Mouse (Mus musculus) C2C12 (cell line): Measurements from ENCODE around the gene Ptprm. TPM values are rescaled to one million over a fixed set of nuclear protein-coding genes. Genes with fewer than 3 reads are reported as not detected.

Source experiments
- H3K27me3 ChIP-seq: one replicate; pipeline ENCODE4 v1.6.1; 2011; ENCODE audit not compliant: control insufficient read depth, insufficient read depth, insufficient read length
- H3K36me3 ChIP-seq: one replicate; pipeline ENCODE4 v1.6.1; 2011; ENCODE audit not compliant: control insufficient read depth, insufficient read depth
- H3K4me3 ChIP-seq: one replicate; pipeline ENCODE4 v1.5.1; 2011; ENCODE audit warnings: mild to moderate bottlenecking, control low read depth; ENCODE audit not compliant: poor library complexity, insufficient read depth, severe bottlenecking
- H3K79me2 ChIP-seq: one replicate; pipeline ENCODE4 v1.6.1; 2011; ENCODE audit not compliant: control insufficient read depth, insufficient read depth
- H3K79me3 ChIP-seq: one replicate; pipeline ENCODE4 v1.6.1; 2011; ENCODE audit warnings: low read depth, control low read depth
- H3ac ChIP-seq: one replicate; pipeline ENCODE3; 2011; ENCODE audit warnings: low read depth; ENCODE audit not compliant: control insufficient read depth, insufficient read length
- CEBPB ChIP-seq: IDR thresholded peaks from one replicate; pipeline ENCODE4 v1.6.1; 2011; ENCODE audit warnings: low read depth, mild to moderate bottlenecking, control low read depth, moderate library complexity
- CTCF ChIP-seq: IDR thresholded peaks from one replicate; pipeline ENCODE4 v1.5.1; 2011; ENCODE audit not compliant: control insufficient read depth, insufficient read depth, insufficient read length
- FOSL1 ChIP-seq: IDR thresholded peaks from one replicate; pipeline ENCODE4 v1.8.0; 2011; ENCODE audit warnings: mild to moderate bottlenecking, low read length; ENCODE audit not compliant: poor library complexity, insufficient read depth, severe bottlenecking
- MAX ChIP-seq: IDR thresholded peaks from one replicate; pipeline ENCODE4 v1.6.1; 2011; ENCODE audit warnings: mild to moderate bottlenecking, control low read depth
- MYOD1 ChIP-seq: IDR thresholded peaks from one replicate; pipeline ENCODE4 v1.6.1; 2011; ENCODE audit warnings: low read depth; ENCODE audit not compliant: control insufficient read depth, insufficient read length
- MYOG ChIP-seq: IDR thresholded peaks from one replicate; pipeline ENCODE4 v1.6.1; 2011; ENCODE audit not compliant: control insufficient read depth, insufficient read length; ENCODE audit errors: extremely low read depth
- USF1 ChIP-seq: IDR thresholded peaks from one replicate; pipeline ENCODE4 v1.6.1; 2011; ENCODE audit warnings: low read depth, mild to moderate bottlenecking, control low read depth, moderate library complexity
- polyA plus RNA-seq: library from polyadenylated mRNA; unstranded; fragments of >200 nt; fragmentation: generic; extraction: Trizol; gene quantifications from one replicate; pipeline ENCODE4 v1.2.1, GENCODE M21; 2012; ENCODE audit warnings: missing spikeins

Gene Ptprm
- polyA plus RNA-seq, 1 experiment = 4.4 TPM

DNA sequence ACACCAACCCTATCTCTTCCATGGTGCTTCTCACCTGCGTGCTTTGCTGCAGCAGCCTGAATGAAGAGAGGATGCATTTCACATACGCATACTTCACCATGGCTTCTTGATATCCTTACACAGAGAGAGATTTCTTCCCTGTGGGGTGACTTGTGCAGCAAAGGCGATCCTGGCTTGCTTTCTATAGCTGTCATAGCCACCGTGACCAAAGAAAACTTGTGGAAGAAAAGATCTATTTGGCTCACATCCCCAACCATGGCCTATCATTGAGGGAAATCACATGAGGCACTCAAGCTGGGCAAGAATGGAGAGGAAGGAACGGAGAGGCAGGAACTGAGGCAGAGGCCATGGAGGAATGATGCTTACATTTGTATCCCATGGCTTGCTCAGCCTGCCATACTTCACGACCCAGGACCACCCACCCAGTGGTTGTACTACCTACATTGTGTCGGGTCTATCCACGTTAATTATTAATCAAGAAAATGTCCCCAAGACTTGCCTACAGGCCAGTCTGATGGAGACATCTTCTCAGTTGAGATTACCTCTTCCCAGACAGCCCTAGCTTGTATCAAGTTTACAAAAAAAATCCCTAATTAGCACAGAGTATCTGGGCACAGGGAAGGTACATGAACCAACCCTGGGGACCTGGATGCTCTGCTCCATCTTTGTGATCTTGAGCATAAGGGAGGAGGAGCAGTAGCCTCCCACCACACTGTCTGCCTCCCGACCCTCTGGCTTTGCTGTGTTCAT is 641.6 kb downstream of the Ptprm start:
- H3K36me3 ChIP-seq = no peaks in the 10 kb centered on the region

DNA sequence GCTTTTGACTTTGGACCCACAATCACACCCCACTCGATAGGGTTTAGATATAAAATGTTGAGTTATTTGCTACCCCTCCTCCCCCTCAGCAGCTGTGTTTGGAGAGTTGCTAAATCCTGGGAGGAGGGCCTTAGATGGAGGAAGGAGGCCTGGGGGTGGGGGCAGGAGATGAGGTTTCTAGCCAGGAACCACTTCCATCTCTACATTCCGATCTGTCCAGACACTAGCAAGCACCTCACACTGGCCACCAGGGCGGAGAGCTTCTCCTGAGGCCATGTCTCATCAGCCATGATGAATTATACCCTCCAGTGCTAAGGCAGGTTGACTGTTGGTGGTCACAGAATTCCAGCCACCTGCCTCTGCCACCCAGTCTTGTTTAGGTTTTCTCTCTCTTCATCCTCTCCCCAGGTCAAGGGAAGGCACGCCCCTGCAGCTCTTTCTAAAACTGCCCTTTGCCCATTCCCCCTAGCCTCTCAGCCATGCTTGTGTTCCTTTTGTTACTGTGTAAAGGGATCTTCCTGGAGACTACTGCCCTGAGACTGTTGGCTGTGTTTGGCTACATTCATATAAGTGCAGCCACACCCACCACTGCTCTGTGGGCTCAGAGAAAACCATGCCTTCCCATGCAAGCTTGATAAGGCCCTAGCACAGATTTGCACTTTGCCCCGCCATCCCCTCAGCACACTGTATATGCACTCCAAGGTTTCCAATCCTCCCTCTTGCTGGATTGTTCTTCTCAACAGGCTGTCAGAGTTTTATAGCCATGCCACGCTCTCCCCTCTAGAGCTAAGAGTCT is 642.8 kb downstream of the Ptprm start:
- no peak for TF ChIP-seq USF1
- no peak for TF ChIP-seq FOSL1
- TF ChIP-seq MYOD1 = no peak
- no peak for TF ChIP-seq MAX
- no peak for TF ChIP-seq CEBPB
- no peak for TF ChIP-seq MYOG
- TF ChIP-seq CTCF = no peak
- Histone ChIP-seq H3K4me3 (no peak overlapping the region), H3K36me3 (no peaks in the 10 kb centered on the region), H3K79me3 (no peaks in the 10 kb centered on the region), H3K27me3 (no peaks in the 10 kb centered on the region), H3K79me2 (no peaks in the 10 kb centered on the region), H3ac (no peak overlapping the region)

More for the DNA sequence above, 641.6 kb downstream of the Ptprm start:
- Histone ChIP-seq H3ac (no peak overlapping the region), H3K79me3 (no peaks in the 10 kb centered on the region), H3K79me2 (no peaks in the 10 kb centered on the region), H3K27me3 (no peaks in the 10 kb centered on the region), H3K4me3 (no peak overlapping the region)
- TF ChIP-seq CEBPB = no peak
- TF ChIP-seq MAX = no peak
- TF ChIP-seq FOSL1 = no peak
- TF ChIP-seq CTCF = no peak
- TF ChIP-seq USF1 = no peak
- TF ChIP-seq MYOD1 = no peak
- TF ChIP-seq MYOG = no peak

DNA sequence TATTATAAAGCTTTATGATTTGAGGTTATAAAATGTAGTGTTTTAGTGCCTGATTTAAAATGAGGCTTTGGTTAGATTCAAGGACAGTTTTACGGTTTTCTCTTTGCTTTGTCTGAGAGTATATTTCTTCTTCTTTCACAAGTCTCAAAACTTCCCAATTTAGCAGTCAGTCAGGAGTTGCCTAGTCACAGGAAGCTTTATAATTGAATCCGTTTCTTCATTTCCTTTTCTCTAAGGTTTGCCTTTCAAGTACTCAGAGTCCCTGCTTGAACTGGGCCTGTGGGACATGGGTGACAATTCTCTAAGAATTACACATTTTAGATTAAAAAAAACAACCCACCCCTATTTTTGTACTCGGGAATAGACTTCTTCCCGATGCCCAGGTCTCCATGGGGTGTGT is 643.7 kb downstream of the Ptprm start:
- H3K79me3 ChIP-seq = no peaks in the 10 kb centered on the region
- no peaks in the 10 kb centered on the region for H3K27me3 ChIP-seq
- H3K36me3 ChIP-seq = no peaks in the 10 kb centered on the region
- TF ChIP-seq FOSL1 (no peak), MAX (no peak), CTCF (no peak), MYOG (no peak), MYOD1 (no peak), CEBPB (no peak), USF1 (no peak)
- no peak overlapping the region for H3K4me3 ChIP-seq
- no peaks in the 10 kb centered on the region for H3K79me2 ChIP-seq
- H3ac ChIP-seq = no peak overlapping the region

GRCm38 (mm10) chr17:66708748-66709147 is 645.5 kb downstream of the Ptprm start:
- H3K36me3 ChIP-seq = no peaks in the 10 kb centered on the region
- no peaks in the 10 kb centered on the region for H3K79me2 ChIP-seq

GRCm38 (mm10) chr17:66707684-66708083 is 646.6 kb downstream of the Ptprm start:
- Histone ChIP-seq H3ac (no peak overlapping the region), H3K36me3 (no peaks in the 10 kb centered on the region), H3K79me2 (no peaks in the 10 kb centered on the region), H3K27me3 (no peaks in the 10 kb centered on the region), H3K4me3 (no peak overlapping the region), H3K79me3 (no peaks in the 10 kb centered on the region)
- TF ChIP-seq CEBPB (no peak), CTCF (no peak), MYOG (no peak), MYOD1 (no peak), FOSL1 (no peak), USF1 (no peak), MAX (no peak)

More at GRCm38 (mm10) chr17:66708748-66709147, 645.5 kb downstream of the Ptprm start:
- H3K4me3 ChIP-seq = no peak overlapping the region
- H3K79me3 ChIP-seq = no peaks in the 10 kb centered on the region
- no peak for TF ChIP-seq FOSL1
- no peak for TF ChIP-seq MAX
- TF ChIP-seq USF1 = no peak
- TF ChIP-seq MYOD1 = no peak
- no peak for TF ChIP-seq MYOG
- no peak for TF ChIP-seq CEBPB
- no peak for TF ChIP-seq CTCF
- H3K27me3 ChIP-seq = no peaks in the 10 kb centered on the region
- no peak overlapping the region for H3ac ChIP-seq
